Mouse (Mus musculus): ENCODE data around the gene Gm10295. TPM values are rescaled to one million over a fixed set of nuclear protein-coding genes. Genes with fewer than 3 reads are reported as not detected.

Gm10295 gene
- polyA plus RNA-seq, 1 experiment from 2014 or later = not detected

DNA sequence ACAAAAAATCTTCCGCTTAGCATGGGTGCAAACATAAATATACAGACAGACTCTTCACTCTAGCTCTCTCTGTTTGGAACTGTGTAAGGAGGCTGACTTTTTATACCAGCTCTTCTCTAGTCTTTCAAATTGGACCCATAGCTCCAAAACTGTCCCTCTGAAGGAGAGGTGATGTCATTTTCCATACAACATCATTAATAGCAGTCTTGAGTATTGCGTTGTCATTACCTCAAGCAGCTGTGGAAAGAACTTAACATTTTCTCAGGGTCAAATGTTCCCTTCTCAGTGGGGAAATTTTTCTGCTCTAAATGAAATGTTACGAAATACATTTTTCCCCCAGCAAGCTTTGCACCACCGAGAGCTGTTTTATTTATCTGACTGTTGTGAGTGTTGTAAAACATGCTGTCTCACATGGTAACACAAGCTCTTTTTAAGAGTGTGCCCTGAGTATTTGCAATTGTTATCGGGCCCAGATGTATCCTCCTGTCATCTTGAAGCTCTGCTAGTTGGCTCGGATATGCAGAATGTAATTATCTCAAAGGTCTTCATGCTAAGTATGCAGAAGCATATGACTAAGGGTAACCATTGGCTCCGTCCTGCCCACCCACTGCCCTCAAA lies 38.0 kb downstream of the Gm10295 start:
- Histone ChIP-seq H3K36me3 (no peaks in the 10 kb centered on the region), H3K27me3 (0 out of 2 replicates have a peak, but pooled peaks cover 2% of the 10 kb centered on the region), H3K9ac (no peak overlapping the region), H3K4me3 (no peak overlapping the region), H3K9me3 (no peaks in the 10 kb centered on the region), H3K4me2 (no peak overlapping the region), H3K27ac (no peak overlapping the region), H3K4me1 (replicated peaks) (peaks cover 7% of the 10 kb centered on the region)
- ATAC-seq (ENCODE audit: low FRiP score) = no peak
- 78% methylated on average over 7 of the region's 7 CpGs for WGBS

DNA sequence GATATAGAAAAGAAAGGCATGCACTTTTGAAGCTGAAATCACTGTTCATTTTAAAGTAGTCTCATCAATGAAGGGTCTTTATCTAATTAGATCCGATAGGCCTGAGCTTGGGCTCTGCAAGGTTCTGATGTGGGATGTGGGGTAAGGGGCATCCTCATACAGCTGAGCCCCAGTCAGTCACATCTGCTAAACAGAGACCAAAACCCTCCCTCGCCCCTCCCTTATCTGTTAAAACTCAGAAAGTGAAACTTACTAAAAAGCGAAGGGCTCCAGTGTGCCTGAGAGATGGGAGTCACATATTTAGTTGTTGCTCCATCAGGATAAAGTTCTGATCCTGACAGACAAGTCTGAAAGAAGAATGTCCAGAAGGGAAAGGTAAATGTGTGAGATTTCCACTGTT lies 38.9 kb downstream of the Gm10295 start:
- peaks cover 14% of the 10 kb centered on the region for H3K4me1 ChIP-seq (replicated peaks)
- no peak overlapping the region for H3K9ac ChIP-seq
- no peak overlapping the region for H3K4me3 ChIP-seq
- H3K4me2 ChIP-seq = no peak overlapping the region
- 0 out of 2 replicates have a peak, but pooled peaks cover 2% of the 10 kb centered on the region for H3K27me3 ChIP-seq
- no peak overlapping the region for H3K27ac ChIP-seq
- ATAC-seq (ENCODE audit: low FRiP score) = no peak
- no peaks in the 10 kb centered on the region for H3K9me3 ChIP-seq
- no peaks in the 10 kb centered on the region for H3K36me3 ChIP-seq
- 72% methylated on average over 3 of the region's 3 CpGs for WGBS

GRCm38 (mm10) chr7:71311411-71311810 lies 39.9 kb downstream of the Gm10295 start:
- Histone ChIP-seq H3K4me1 (replicated peaks) (peaks cover 15% of the 10 kb centered on the region), H3K27ac (no peak overlapping the region; the same call in 1 of the 2 replicates), H3K36me3 (no peaks in the 10 kb centered on the region), H3K27me3 (0 out of 2 replicates have a peak, but pooled peaks cover 2% of the 10 kb centered on the region), H3K4me2 (no peak overlapping the region), H3K9ac (no peak overlapping the region), H3K9me3 (no peaks in the 10 kb centered on the region), H3K4me3 (no peak overlapping the region)
- ATAC-seq (ENCODE audit: low FRiP score) = no peak
- WGBS = 59% methylated on average over 11 of the region's 11 CpGs

DNA sequence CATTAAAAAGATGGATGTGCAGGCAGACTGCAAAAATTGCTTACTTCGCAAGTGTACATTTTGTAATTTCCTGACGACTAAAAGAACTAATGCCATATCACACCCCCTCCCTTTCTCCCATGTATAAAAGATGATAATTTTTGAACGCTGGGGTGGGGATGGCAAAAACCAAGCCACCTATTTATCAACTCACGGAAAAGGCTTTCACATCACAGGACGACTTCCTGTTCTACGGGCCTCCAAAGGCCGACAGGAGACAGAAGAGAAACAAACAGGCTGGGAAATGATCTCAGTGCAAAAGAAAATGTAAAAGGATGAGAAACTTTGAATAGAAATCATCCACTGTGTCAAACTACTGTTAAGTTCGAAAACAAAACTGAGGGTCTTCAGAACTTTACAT lies 43.2 kb downstream of the Gm10295 start:
- no peaks in the 10 kb centered on the region for H3K9me3 ChIP-seq
- no peaks in the 10 kb centered on the region for H3K36me3 ChIP-seq
- H3K4me1 ChIP-seq (replicated peaks) = peaks cover 15% of the 10 kb centered on the region
- no peak overlapping the region for H3K4me3 ChIP-seq
- H3K9ac ChIP-seq = no peak overlapping the region
- H3K4me2 ChIP-seq = no peak overlapping the region
- WGBS = 56% methylated on average over 8 of the region's 8 CpGs
- 0 out of 2 replicates have a peak, but pooled peaks cover 2% of the 10 kb centered on the region for H3K27me3 ChIP-seq
- H3K27ac ChIP-seq = no peak overlapping the region
- ATAC-seq (ENCODE audit: low FRiP score) = no peak

DNA sequence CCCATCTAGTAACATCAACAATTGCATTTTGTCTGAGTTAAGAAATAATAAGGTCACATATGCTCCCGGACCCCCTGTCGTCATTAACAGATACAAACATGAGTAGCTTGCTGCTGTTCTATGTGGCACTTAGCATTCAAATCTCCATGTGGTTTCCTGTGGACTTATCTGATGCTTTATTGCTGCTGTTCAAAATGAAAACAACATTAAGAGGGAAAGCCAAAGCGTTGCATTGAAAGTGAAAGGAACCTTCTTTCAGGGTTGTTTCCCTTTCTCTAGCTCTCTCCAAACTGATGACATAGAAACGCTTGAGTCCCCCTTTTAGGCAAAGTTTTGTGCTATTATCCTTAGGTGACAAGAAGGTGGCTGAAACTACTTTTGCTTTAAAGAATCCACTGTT lies 48.6 kb downstream of the Gm10295 start:
- H3K4me2 ChIP-seq = no peak overlapping the region
- no peak for ATAC-seq (ENCODE audit: low FRiP score)
- peaks cover 4% of the 10 kb centered on the region; the same call in 1 of the 2 replicates for H3K4me1 ChIP-seq (replicated peaks)
- H3K4me3 ChIP-seq = no peak overlapping the region
- H3K9me3 ChIP-seq = no peaks in the 10 kb centered on the region
- no peaks in the 10 kb centered on the region for H3K36me3 ChIP-seq
- H3K27me3 ChIP-seq = no peaks in the 10 kb centered on the region
- no peak overlapping the region for H3K27ac ChIP-seq
- 90% methylated on average over 4 of the region's 4 CpGs for WGBS
- H3K9ac ChIP-seq = no peak overlapping the region
